Mouse (Mus musculus) adrenal gland, postnatal 10 days (tissue): ENCODE results near the gene Pifo. TPM values are rescaled to one million over a fixed set of nuclear protein-coding genes. Genes with fewer than 3 reads are reported as not detected.

Source experiments
- DNase-seq: peaks from one replicate; pipeline ENCODE4 v3.0.0; 2021; ENCODE audit warnings: mixed read lengths
- total RNA-seq, 2 experiments: library from RNA; stranded (reverse); gene quantifications; 2 replicates each; pipeline ENCODE4 v1.2.3; 2021

Pifo gene
- total RNA-seq, 2 experiments from 2014 or later = not detected

DNA sequence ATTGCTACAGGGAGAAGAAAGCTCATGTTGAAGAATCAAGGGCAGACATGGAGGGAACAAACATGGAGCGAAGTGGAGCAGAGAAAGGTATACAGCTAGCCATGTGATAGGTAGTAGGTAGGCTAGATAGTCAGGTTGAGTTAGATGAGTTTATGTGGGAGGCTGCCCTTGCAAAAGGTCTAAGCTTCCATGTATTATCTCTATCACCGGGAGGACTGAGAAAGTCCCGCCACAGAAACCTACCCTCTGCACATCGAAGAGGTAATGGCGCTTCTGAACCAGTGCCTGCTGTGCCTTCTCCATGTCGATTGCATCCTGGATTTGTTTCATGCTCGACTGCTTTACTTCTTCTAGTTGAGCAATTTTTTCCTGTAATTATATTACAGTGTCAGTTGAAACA, 63.1 kb downstream of the Pifo start:
- no peak for DNase-seq

Other genes starting within 250 kb of the Pifo start
- gene Rap1a, start 213.3 kb downstream of the Pifo start, total RNA-seq = 100 to 1,000 TPM; 167 to 181 TPM
- under 1 TPM in 1 of 2 experiments, not detected in 1; 0.54 TPM for gene Adora3, start 143.8 kb downstream of the Pifo start, total RNA-seq
- gene Tmigd3, start 143.7 kb downstream of the Pifo start, total RNA-seq = under 1 TPM in 1 of 2 experiments, not detected in 1; 0.33 TPM
- 1 to 10 TPM; 1.6 TPM for gene I830077J02Rik, start 82.0 kb downstream of the Pifo start, total RNA-seq
- 10 to 100 TPM; 59.0 to 60.8 TPM for gene Wdr77, start 55.3 kb downstream of the Pifo start, total RNA-seq
- 100 to 1,000 TPM; 533 to 569 TPM for gene Atp5f1, start 54.5 kb downstream of the Pifo start, total RNA-seq
- gene Ovgp1, start 40.9 kb downstream of the Pifo start, total RNA-seq = 1 to 10 TPM in 1 of 2 experiments, under 1 TPM in 1; 0.75 to 2.8 TPM
- gene Chil5, start 18.2 kb upstream of the Pifo start, total RNA-seq = not detected
- gene Chia1, start 98.6 kb upstream of the Pifo start, total RNA-seq = not detected
- 1 to 10 TPM; 6.3 to 6.5 TPM for gene Chil3, start 152.9 kb upstream of the Pifo start, total RNA-seq
- not detected for gene Chil4, start 204.9 kb upstream of the Pifo start, total RNA-seq